Mouse (Mus musculus): Measurements from ENCODE around the gene Kirrel3.

The Kirrel3 gene

GRCm38 (mm10) chr9:34825089-34825400 is 339.4 kb downstream of the Kirrel3 start:
- no peak for DNase-seq (ENCODE audit: low spot score)

- no peak for DNase-seq (ENCODE audit: low spot score)
Measured at GRCm38 (mm10) chr9:34825402-34826008, 339.8 kb downstream of the Kirrel3 start.

- no peak for DNase-seq (ENCODE audit: low spot score)
Measured at GRCm38 (mm10) chr9:34830696-34831095, 345.0 kb downstream of the Kirrel3 start.

GRCm38 (mm10) chr9:34836801-34837200 is 351.1 kb downstream of the Kirrel3 start:
- no peak for DNase-seq (ENCODE audit: low spot score)

GRCm38 (mm10) chr9:34837700-34838462 is 352.2 kb downstream of the Kirrel3 start:
- DNase-seq (ENCODE audit: low spot score): no peak

GRCm38 (mm10) chr9:34843275-34843965 is 357.7 kb downstream of the Kirrel3 start:
- DNase-seq (ENCODE audit: low spot score): no peak

- DNase-seq (ENCODE audit: low spot score): no peak
Measured at GRCm38 (mm10) chr9:34846440-34846839, 360.7 kb downstream of the Kirrel3 start.

- DNase-seq (ENCODE audit: low spot score): no peak
Measured at GRCm38 (mm10) chr9:34847664-34848063, 362.0 kb downstream of the Kirrel3 start.

GRCm38 (mm10) chr9:34851136-34851535 is 365.4 kb downstream of the Kirrel3 start:
- DNase-seq (ENCODE audit: low spot score): no peak

GRCm38 (mm10) chr9:34857575-34857974 is 371.9 kb downstream of the Kirrel3 start:
- DNase-seq (ENCODE audit: low spot score): no peak

GRCm38 (mm10) chr9:34858071-34858470 is 372.4 kb downstream of the Kirrel3 start:
- no peak for DNase-seq (ENCODE audit: low spot score)

- no peak for DNase-seq (ENCODE audit: low spot score)
Measured at GRCm38 (mm10) chr9:34860934-34861333, 375.2 kb downstream of the Kirrel3 start.

GRCm38 (mm10) chr9:34861775-34862174 is 376.1 kb downstream of the Kirrel3 start:
- DNase-seq (ENCODE audit: low spot score): no peak

- no peak for DNase-seq (ENCODE audit: low spot score)
Measured at GRCm38 (mm10) chr9:34865606-34866005, 379.9 kb downstream of the Kirrel3 start.

- DNase-seq (ENCODE audit: low spot score): no peak
Measured at GRCm38 (mm10) chr9:34871316-34871966, 385.7 kb downstream of the Kirrel3 start.

- no peak for DNase-seq (ENCODE audit: low spot score)
Measured at GRCm38 (mm10) chr9:34875238-34875637, 389.5 kb downstream of the Kirrel3 start.

GRCm38 (mm10) chr9:34877186-34877585 is 391.5 kb downstream of the Kirrel3 start:
- DNase-seq (ENCODE audit: low spot score): no peak

GRCm38 (mm10) chr9:34877799-34878198 is 392.1 kb downstream of the Kirrel3 start:
- no peak for DNase-seq (ENCODE audit: low spot score)

- no peak for DNase-seq (ENCODE audit: low spot score)
Measured at GRCm38 (mm10) chr9:34881750-34882149, 396.1 kb downstream of the Kirrel3 start.

GRCm38 (mm10) chr9:34882211-34882610 is 396.5 kb downstream of the Kirrel3 start:
- no peak for DNase-seq (ENCODE audit: low spot score)

- no peak for DNase-seq (ENCODE audit: low spot score)
Measured at GRCm38 (mm10) chr9:34883122-34883521, 397.4 kb downstream of the Kirrel3 start.

GRCm38 (mm10) chr9:34884325-34884724 is 398.6 kb downstream of the Kirrel3 start:
- DNase-seq (ENCODE audit: low spot score): no peak

- DNase-seq (ENCODE audit: low spot score): no peak
Measured at GRCm38 (mm10) chr9:34884942-34885341, 399.2 kb downstream of the Kirrel3 start.
